Mouse (Mus musculus) G1E (cell line): ENCODE measurements around the gene Maco1.

Experiments used
- CTCF ChIP-seq: IDR thresholded peaks from 2 replicates; pipeline ENCODE4 v1.5.1; 2012; ENCODE audit warnings: low read depth, low read length, inconsistent platforms, mixed read lengths
- TAL1 ChIP-seq: conservative IDR thresholded peaks from 2 replicates; pipeline ENCODE4 v1.6.1; 2012; ENCODE audit warnings: low read depth, low read length, inconsistent platforms, mixed read lengths

GRCm38 (mm10) chr4:134835486-134835885 lies 17.7 kb downstream of the Maco1 start:
- TF ChIP-seq CTCF: no peak
- no peak for TF ChIP-seq TAL1
